Mouse (Mus musculus): ENCODE results near the gene Mas1. TPM values are rescaled to one million over a fixed set of nuclear protein-coding genes. Genes with fewer than 3 reads are reported as not detected.

Mas1 gene
- polyA plus RNA-seq (2014; fragmentation: Illumina TruSeq; extraction: RNeasy Lipid Tissue Mini Kit (QIAGEN cat#74804); ENCODE audit: low read depth, low replicate concordance), result 34.0 TPM

DNA sequence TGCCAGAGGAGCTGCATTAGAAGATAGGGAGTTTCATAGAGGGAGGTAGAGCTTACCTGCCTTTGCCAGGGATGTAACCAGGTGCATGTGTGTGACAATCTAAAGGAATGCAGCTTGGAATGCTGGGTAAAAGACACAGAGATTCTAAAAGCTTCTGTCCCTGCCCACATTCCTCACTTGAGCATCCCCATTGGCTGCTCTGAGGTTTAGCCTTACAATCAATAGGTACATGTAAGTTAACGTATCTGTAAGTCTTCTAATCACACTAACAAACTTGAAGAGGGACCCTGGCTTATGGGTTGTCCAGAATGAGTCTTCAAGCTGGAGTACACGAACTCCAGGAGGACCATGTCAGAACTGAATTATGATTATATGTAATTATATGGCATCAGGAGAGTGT is at the start of gene Mas1:
Mas1 (minus strand) TSS at position 101 of the 400 bp plus-strand sequence.

DNA sequence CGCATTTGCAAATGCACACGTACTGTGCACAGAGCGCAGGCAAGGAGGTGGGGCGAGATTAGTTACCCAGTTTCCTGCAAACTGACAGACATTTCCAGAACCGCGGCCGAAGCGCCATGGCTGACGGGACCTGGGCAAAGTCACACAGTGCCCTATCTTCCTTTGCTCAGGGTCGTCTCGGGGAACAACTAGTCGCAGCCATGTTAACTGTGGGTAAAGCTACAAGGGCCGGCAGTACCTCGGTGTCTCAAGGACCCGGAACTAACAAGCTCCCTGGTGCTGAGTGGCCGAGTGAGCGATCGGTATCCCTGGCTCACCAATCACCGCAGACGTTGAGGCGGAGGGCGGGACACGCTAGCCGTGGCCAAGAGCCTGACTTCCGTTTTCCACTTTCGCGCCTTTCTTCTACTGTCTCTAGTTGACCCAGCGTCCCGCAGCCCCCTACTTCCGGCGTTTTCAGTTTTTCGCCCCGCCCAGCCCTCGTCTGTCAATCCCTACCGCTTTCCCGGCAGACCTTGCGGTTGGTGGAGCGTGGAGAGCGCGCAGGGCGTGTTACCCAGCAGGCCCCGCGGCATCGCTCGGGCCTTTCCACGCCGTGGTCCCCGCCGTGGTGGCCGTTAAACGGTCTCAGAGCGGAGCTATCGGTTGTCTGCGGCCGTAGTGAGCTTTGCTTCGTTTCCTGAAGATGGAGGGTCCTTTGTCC is 48.1 kb upstream of the Mas1 start, which contains the start of gene Mrpl18:
Mrpl18 (minus strand) TSS at position 465 of the 703 bp plus-strand sequence.

DNA sequence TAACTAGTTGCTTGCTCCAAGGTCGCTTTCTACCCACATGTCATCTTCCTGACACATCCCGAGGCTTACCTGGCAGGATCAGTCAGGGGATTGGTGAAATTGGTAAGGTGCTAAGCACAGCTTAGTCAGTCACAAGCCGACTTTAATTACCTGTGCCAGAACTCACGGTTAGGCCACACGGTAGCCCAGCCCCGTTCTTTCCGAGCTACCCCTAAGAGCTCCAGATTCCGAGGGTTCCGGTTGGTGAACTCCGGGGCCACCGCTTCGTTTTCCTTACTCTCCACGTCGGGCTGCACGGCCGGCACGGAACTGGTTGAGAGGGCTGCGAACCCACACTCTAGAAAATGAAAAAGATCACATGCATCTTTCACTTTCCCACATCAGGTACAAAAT is 47.5 kb upstream of the Mas1 start, which contains the start of gene Tcp1:
Tcp1 (plus strand) TSS at position 214 of the 393 bp plus-strand sequence.

DNA sequence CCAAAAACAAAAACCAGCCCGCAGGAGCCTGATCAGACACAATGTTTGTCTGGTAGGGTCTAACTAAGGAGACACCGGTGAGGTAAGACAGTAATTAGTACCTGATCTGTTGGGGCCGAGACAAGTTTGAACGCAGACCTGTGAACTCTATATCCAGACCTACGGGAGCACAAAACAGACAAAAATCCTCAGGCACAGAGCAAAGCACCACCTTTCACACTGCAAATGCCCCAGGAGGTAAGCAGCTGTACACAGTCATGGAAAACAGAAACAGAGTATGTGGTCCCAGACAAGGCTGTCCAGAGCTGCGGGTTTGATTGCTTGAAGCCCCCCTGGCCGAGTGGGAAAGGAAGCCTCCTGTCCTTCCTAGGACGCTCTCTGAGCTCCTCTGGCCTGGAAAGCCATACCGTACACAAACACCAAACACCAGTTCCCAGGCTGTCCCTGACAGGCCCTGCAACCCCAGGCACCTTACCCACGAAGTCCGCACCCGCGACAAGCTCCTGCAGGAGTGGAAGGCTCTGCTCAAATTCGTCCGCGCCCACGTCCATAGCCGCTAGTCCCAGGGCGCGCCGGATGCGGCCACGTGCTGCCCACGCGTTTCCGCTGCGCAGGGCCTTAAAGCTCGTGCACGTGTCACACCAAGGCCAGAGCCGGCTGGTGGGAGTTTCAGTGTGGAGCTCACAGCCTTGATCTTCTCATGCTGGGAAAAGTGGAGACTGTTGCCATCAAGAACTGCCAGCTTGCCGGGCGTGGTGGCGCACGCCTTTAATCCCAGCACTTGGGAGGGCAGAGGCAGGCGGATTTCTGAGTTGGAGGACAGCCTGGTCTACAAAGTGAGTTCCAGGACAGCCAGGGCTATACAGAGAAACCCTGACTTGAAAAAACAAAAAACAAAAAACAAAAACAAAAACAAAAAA is 41.7 kb upstream of the Mas1 start, which contains the start of gene Pnldc1:
Pnldc1 (minus strand) TSS at position 870 of the 920 bp plus-strand sequence.

DNA sequence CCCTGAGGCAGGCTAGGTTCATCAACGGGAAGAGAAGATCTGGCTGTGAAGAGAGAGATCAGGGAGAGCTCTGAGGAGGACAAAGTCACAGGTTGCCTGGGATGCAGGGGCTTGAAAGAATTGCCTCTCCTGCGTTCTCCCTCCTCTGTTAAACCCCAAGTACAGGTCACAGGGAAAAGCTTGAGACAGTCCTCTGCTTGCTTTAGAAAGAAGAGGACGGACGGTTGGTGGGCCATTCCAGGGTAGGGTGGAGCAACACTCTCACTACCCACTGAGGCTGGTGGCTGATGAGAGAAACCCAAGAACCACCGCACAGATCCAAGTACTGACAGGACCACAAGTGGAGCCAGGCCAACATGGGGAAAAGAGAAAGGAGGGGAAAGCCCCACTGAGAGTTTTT is 7.8 kb upstream of the Mas1 start, which contains the start of gene Mrgprh:
Mrgprh (plus strand) TSS at position 301 of the 400 bp plus-strand sequence.

Other genes starting within 250 kb of the Mas1 start
- gene Slc22a1, start 192.3 kb downstream of the Mas1 start, polyA plus RNA-seq (2014; fragmentation: Illumina TruSeq; extraction: RNeasy Lipid Tissue Mini Kit (QIAGEN cat#74804); ENCODE audit: low read depth, low replicate concordance), result not detected
- 3.2 TPM for gene Igf2r, start 98.5 kb downstream of the Mas1 start, polyA plus RNA-seq (2014; fragmentation: Illumina TruSeq; extraction: RNeasy Lipid Tissue Mini Kit (QIAGEN cat#74804); ENCODE audit: low read depth, low replicate concordance)
- gene Mrgprh, start 7.9 kb upstream of the Mas1 start, polyA plus RNA-seq (2014; fragmentation: Illumina TruSeq; extraction: RNeasy Lipid Tissue Mini Kit (QIAGEN cat#74804); ENCODE audit: low read depth, low replicate concordance), result not detected
- gene Pnldc1, start 42.1 kb upstream of the Mas1 start, polyA plus RNA-seq (2014; fragmentation: Illumina TruSeq; extraction: RNeasy Lipid Tissue Mini Kit (QIAGEN cat#74804); ENCODE audit: low read depth, low replicate concordance), result 14.2 TPM
- 3,358 TPM for gene Tcp1, start 47.6 kb upstream of the Mas1 start, polyA plus RNA-seq (2014; fragmentation: Illumina TruSeq; extraction: RNeasy Lipid Tissue Mini Kit (QIAGEN cat#74804); ENCODE audit: low read depth, low replicate concordance)
- gene Mrpl18, start 48.2 kb upstream of the Mas1 start, polyA plus RNA-seq (2014; fragmentation: Illumina TruSeq; extraction: RNeasy Lipid Tissue Mini Kit (QIAGEN cat#74804); ENCODE audit: low read depth, low replicate concordance), result 47.6 TPM
- 3.9 TPM for gene Acat3, start 72.5 kb upstream of the Mas1 start, polyA plus RNA-seq (2014; fragmentation: Illumina TruSeq; extraction: RNeasy Lipid Tissue Mini Kit (QIAGEN cat#74804); ENCODE audit: low read depth, low replicate concordance)
- 12.9 TPM for gene Acat2, start 92.6 kb upstream of the Mas1 start, polyA plus RNA-seq (2014; fragmentation: Illumina TruSeq; extraction: RNeasy Lipid Tissue Mini Kit (QIAGEN cat#74804); ENCODE audit: low read depth, low replicate concordance)
- gene Wtap, start 126.0 kb upstream of the Mas1 start, polyA plus RNA-seq (2014; fragmentation: Illumina TruSeq; extraction: RNeasy Lipid Tissue Mini Kit (QIAGEN cat#74804); ENCODE audit: low read depth, low replicate concordance), result 40.8 TPM
- gene Sod2, start 138.7 kb upstream of the Mas1 start, polyA plus RNA-seq (2014; fragmentation: Illumina TruSeq; extraction: RNeasy Lipid Tissue Mini Kit (QIAGEN cat#74804); ENCODE audit: low read depth, low replicate concordance), result 62.3 TPM
- gene Gpr31b, start 184.2 kb upstream of the Mas1 start, polyA plus RNA-seq (2014; fragmentation: Illumina TruSeq; extraction: RNeasy Lipid Tissue Mini Kit (QIAGEN cat#74804); ENCODE audit: low read depth, low replicate concordance), result not detected
- gene Tcp10b, start 193.0 kb upstream of the Mas1 start, polyA plus RNA-seq (2014; fragmentation: Illumina TruSeq; extraction: RNeasy Lipid Tissue Mini Kit (QIAGEN cat#74804); ENCODE audit: low read depth, low replicate concordance), result 288 TPM